Mouse (Mus musculus): Measurements from ENCODE around the gene Mex3a.
"Not testable (repeated sequence)": the region's sequence is repeated elsewhere in the genome, so short reads cannot be mapped to it uniquely, and the experiment has no call there.

Gene Mex3a

DNA sequence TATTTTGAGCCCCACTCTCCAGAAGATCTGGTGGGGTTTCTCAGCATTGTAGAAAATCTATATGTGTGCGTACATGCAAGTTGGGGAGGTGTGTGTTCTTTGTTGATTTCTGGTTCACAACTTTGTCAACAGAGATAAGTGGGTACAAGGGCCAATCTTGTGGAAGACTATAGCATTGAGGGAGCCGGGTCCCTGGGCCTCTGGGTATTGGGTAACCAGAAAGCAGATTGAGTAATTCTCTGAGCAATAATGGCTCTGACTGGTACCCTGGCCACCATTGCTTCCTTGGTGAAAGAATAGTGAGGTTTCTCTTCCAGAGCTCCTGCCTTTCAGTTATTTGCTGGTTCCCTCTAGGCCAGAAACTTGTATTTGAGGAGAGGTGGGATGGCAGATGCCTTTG, 36.9 kb downstream of the Mex3a start:
- DNase-seq (ENCODE audit: low spot score in 2 of 2): no peak

DNA sequence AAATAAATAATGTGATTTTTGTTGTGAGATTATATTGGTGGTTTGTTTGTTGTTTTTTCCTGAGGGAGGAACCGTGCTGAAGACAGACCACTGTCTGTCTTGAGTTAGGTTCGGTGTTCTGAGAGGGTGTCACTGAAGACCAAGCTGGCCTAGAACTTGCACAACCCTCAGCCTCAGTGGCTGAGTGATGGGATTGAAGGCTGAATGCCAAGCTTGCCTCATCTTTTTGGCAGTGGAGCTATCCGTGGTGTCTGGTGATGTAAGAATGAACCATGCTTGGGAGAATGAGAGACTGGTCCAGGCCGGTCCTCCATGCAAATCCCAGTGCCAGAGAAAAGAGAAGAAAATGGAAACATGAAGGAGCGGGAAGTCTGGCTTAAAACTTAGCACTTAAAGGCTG, 37.5 kb downstream of the Mex3a start:
- peak in 1 of 2 experiments; percentile 20 for DNase-seq (ENCODE audit: low spot score in 2 of 2)

DNA sequence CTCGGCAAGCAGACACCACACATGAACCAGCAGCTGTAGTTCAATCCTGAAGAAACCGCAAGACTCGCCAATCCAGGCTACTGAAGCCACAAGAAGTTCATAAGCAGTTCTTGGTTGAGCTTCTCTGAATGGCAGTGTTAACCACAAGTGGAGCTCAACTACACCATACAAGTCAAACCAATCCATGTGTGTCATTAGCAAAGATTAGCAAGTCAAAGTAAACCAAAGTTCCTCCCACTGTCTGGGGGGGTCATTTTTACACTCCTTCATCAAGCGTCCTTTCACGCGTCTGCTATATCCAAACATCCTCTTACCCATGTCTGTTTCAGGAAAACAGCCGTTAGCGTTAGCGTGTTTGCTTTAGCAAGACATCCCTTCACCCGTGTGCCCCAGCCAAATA, 38.1 kb downstream of the Mex3a start:
- no peak for DNase-seq (ENCODE audit: low spot score in 2 of 2)

- no peak for DNase-seq (ENCODE audit: low spot score in 2 of 2)
These were observed 39.7 kb downstream of the Mex3a start for GRCm38 (mm10) chr3:88571856-88572255.

- no peak for DNase-seq (ENCODE audit: low spot score in 2 of 2)
These were observed 40.6 kb downstream of the Mex3a start for GRCm38 (mm10) chr3:88572835-88573234.

DNA sequence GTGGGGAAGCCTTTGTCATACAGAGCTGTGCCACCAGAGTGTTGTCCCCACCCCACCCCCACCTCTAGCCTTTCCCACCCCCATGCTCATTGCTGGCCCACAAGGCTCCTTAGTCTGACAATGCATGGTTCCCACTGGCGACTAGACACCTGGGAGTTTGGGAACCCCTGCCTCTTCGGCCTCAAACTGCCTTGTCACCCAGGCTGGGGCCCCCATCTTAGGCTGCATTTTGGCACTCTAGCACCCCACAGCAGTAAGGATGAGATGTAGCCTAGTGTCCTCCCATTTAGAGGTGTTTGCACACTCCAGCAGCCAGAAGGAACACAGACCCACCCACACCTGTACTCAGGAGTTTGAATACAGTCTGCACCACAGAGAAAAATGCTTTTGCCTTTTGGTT, 41.6 kb downstream of the Mex3a start:
- DNase-seq (ENCODE audit: low spot score in 2 of 2): no peak

GRCm38 (mm10) chr3:88575540-88575939, 43.3 kb downstream of the Mex3a start, which contains the start of gene Ssr2:
TSS of gene Ssr2 (plus strand) at chr3:88575876.
- DNase-seq (ENCODE audit: low spot score in 2 of 2): no peak

- not testable (repeated sequence) for DNase-seq (ENCODE audit: low spot score in 2 of 2)
These were observed 45.7 kb downstream of the Mex3a start for GRCm38 (mm10) chr3:88577846-88578245.

DNA sequence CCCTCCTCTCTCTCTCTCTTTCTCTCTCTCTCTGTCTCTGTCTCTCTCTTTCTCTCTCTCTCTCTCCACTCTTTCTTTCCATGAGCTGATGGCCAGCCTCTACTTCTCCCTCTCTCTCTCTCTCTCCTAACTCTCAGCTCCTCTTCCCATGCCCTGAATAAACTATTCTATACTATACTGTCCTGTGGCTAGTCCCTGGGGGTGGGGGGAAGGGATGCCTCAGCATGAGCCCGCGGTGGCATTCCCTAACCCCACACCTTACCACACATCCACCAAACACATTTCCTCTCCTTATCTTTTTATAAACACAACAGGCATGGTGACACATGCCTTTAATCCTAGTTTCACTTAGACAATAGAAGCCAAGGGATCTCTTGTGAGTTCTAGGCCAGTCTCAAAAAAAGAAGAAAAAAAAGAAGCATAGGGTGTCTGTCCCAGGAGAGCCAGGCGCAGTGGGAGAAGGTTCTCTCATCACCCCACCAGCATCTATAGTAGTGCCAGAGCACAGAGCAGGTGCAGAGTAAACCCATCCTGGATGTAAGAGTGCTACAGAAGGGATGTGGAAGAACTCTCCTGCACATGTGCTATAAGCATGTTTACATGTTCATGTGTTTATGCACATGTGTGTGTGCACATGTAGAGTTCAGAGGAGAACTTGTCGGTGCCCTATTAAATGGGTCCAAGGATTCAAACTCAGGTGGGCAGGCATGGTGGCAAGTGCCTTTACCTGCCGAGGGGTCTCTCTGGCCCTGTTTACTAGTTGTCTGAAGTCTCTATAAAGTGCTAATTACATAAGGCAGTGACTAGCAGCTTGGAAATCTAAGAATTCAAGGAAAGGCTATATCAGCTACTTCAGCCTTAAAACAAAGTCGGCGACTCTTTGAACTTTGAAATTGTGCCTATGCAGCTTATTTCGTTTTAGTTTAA, 46.6 kb downstream of the Mex3a start:
- DNase-seq (ENCODE audit: low spot score in 2 of 2): no peak

- peak; percentile 87 to 91 for DNase-seq (ENCODE audit: low spot score in 2 of 2)
These were observed 47.4 kb downstream of the Mex3a start for GRCm38 (mm10) chr3:88579454-88580117.

GRCm38 (mm10) chr3:88585769-88586168, 53.6 kb downstream of the Mex3a start:
- DNase-seq (ENCODE audit: low spot score in 2 of 2): no peak

GRCm38 (mm10) chr3:88586640-88587039, 54.4 kb downstream of the Mex3a start:
- DNase-seq (ENCODE audit: low spot score in 2 of 2): no peak

GRCm38 (mm10) chr3:88590246-88590645, 58.1 kb downstream of the Mex3a start:
- no peak for DNase-seq (ENCODE audit: low spot score in 2 of 2)

Data from right cerebral cortex, postnatal 10 days (tissue).